Mouse (Mus musculus): ENCODE measurements at regions not wholly inside any gene's neighbourhood (a gene's known extent, or its start where the extent isn't known, plus 50 kb on each side); places are given as distances from the start of the nearest gene placed in this dataset.
"Not testable (repeated sequence)": the region's sequence is repeated elsewhere in the genome, so short reads cannot be mapped to it uniquely, and the experiment has no call there.

GRCm38 (mm10) chr3:57963965-57964364 lies 116.1 kb upstream of the Pfn2 start:
- DNase-seq, result no peak

GRCm38 (mm10) chr3:57970614-57971013 lies 122.7 kb upstream of the Pfn2 start:
- not testable (repeated sequence) for DNase-seq

GRCm38 (mm10) chr3:57972469-57973245 lies 124.8 kb upstream of the Pfn2 start:
- no peak for DNase-seq

- DNase-seq, result no peak
These were observed 125.7 kb upstream of the Pfn2 start for GRCm38 (mm10) chr3:57973546-57973945.

GRCm38 (mm10) chr3:57975379-57975778 lies 127.5 kb upstream of the Pfn2 start:
- DNase-seq, result no peak

GRCm38 (mm10) chr3:57976640-57977229 lies 128.9 kb upstream of the Pfn2 start:
- DNase-seq, result no peak

- DNase-seq, result peak; percentile 2
These were observed 140.3 kb upstream of the Pfn2 start for GRCm38 (mm10) chr3:57988175-57988574.

- no peak for DNase-seq
These were observed 142.9 kb upstream of the Pfn2 start for GRCm38 (mm10) chr3:57990738-57991137.

GRCm38 (mm10) chr3:57998121-57999102 lies 150.5 kb upstream of the Pfn2 start:
- no peak for DNase-seq

- DNase-seq, result peak; percentile 28
These were observed 155.1 kb upstream of the Pfn2 start for GRCm38 (mm10) chr3:58002792-58003574.

- DNase-seq, result no peak
These were observed 177.0 kb upstream of the Pfn2 start for GRCm38 (mm10) chr3:58024750-58025392.

- DNase-seq, result no peak
These were observed 201.7 kb upstream of the Pfn2 start for GRCm38 (mm10) chr3:58049618-58050017.

GRCm38 (mm10) chr3:58054726-58055125 lies 206.8 kb upstream of the Pfn2 start:
- DNase-seq, result no peak

GRCm38 (mm10) chr3:58055181-58055580 lies 207.3 kb upstream of the Pfn2 start:
- no peak for DNase-seq

GRCm38 (mm10) chr3:58056191-58057063 lies 208.5 kb upstream of the Pfn2 start:
- peak; percentile 44 for DNase-seq

- DNase-seq, result no peak
These were observed 209.2 kb upstream of the Pfn2 start for GRCm38 (mm10) chr3:58057064-58057396.

GRCm38 (mm10) chr3:58058134-58058533 lies 210.3 kb upstream of the Pfn2 start:
- DNase-seq, result no peak

GRCm38 (mm10) chr3:58063852-58064549 lies 216.1 kb upstream of the Pfn2 start:
- no peak for DNase-seq

GRCm38 (mm10) chr3:58071574-58071973 lies 223.7 kb upstream of the Pfn2 start:
- DNase-seq, result no peak

- no peak for DNase-seq
These were observed 224.5 kb upstream of the Pfn2 start for GRCm38 (mm10) chr3:58072230-58072839.
